Mouse (Mus musculus): ENCODE data around the gene Sez6l2. TPM values are rescaled to one million over a fixed set of nuclear protein-coding genes. Genes with fewer than 3 reads are reported as not detected.

The Sez6l2 gene
- polyA plus RNA-seq, 1 experiment from 2014 or later: 0.72 TPM

- Histone ChIP-seq H3K4me3 (no peak overlapping the region), H3K4me1 (peaks cover 6% of the 10 kb centered on the region; the same call in 1 of the 2 replicates), H3K27ac (no peak overlapping the region), H3K27me3 (ENCODE audit: poor library complexity, severe bottlenecking) (peaks cover 32% of the 10 kb centered on the region), H3K36me3 (replicated peaks) (no peaks in the 10 kb centered on the region), H3K9me3 (no peaks in the 10 kb centered on the region)
- DNase-seq (ENCODE audit: extremely low spot score, low spot score): no peak
- 81% methylated on average over 3 of the region's 3 CpGs for WGBS
Observed at GRCm38 (mm10) chr7:126965568-126965967, 15.2 kb downstream of the Sez6l2 start.

GRCm38 (mm10) chr7:126967361-126967760 lies 17.0 kb downstream of the Sez6l2 start:
- Histone ChIP-seq H3K36me3 (replicated peaks) (no peaks in the 10 kb centered on the region), H3K27ac (no peak overlapping the region), H3K4me1 (peaks cover 6% of the 10 kb centered on the region; the same call in 1 of the 2 replicates), H3K27me3 (ENCODE audit: poor library complexity, severe bottlenecking) (peaks cover 22% of the 10 kb centered on the region), H3K4me3 (no peak overlapping the region), H3K9me3 (no peaks in the 10 kb centered on the region)
- DNase-seq (ENCODE audit: extremely low spot score, low spot score): no peak
- 61% methylated on average over 6 of the region's 6 CpGs for WGBS

GRCm38 (mm10) chr7:126975493-126975892 lies 25.1 kb downstream of the Sez6l2 start:
- Histone ChIP-seq H3K27ac (peak overlapping the region; percentile 99), H3K4me1 (peaks cover 23% of the 10 kb centered on the region), H3K4me3 (peak overlapping the region; percentile 100), H3K27me3 (ENCODE audit: poor library complexity, severe bottlenecking) (no peaks in the 10 kb centered on the region), H3K36me3 (replicated peaks) (peaks cover 29% of the 10 kb centered on the region), H3K9me3 (no peaks in the 10 kb centered on the region)
- no peak for DNase-seq (ENCODE audit: extremely low spot score, low spot score)
- 18% methylated on average over 8 of the region's 8 CpGs for WGBS

GRCm38 (mm10) chr7:126975893-126975949 lies 25.4 kb downstream of the Sez6l2 start, which contains the start of gene Cdipt:
Gene Cdipt (plus strand): TSS chr7:126975914.
- 6% methylated on average over 1 of the region's 1 CpGs for WGBS
- H3K4me3 ChIP-seq: peak within 1 kb of the TSS; percentile 100
- no peaks in the 10 kb centered on the region for H3K27me3 ChIP-seq (ENCODE audit: poor library complexity, severe bottlenecking)
- peak within 1 kb of the TSS; percentile 99 for H3K27ac ChIP-seq
- H3K4me1 ChIP-seq: peaks cover 23% of the 10 kb centered on the region
- no peaks in the 10 kb centered on the region for H3K9me3 ChIP-seq
- H3K36me3 ChIP-seq (replicated peaks): peaks cover 30% of the 10 kb centered on the region
- DNase-seq (ENCODE audit: extremely low spot score, low spot score): no peak

- peak within 1 kb of the TSS; percentile 100 for H3K4me3 ChIP-seq
- WGBS: under 1% methylated on average over 55 of the region's 55 CpGs
- H3K4me1 ChIP-seq: peaks cover 23% of the 10 kb centered on the region
- peak within 1 kb of the TSS; percentile 99 for H3K27ac ChIP-seq
- no peaks in the 10 kb centered on the region for H3K27me3 ChIP-seq (ENCODE audit: poor library complexity, severe bottlenecking)
- H3K9me3 ChIP-seq: no peaks in the 10 kb centered on the region
- H3K36me3 ChIP-seq (replicated peaks): peaks cover 35% of the 10 kb centered on the region
- DNase-seq (ENCODE audit: extremely low spot score, low spot score): peak; percentile 96
Observed at GRCm38 (mm10) chr7:126975950-126976866, 25.8 kb downstream of the Sez6l2 start, which contains the start of gene Cdiptos. Gene Cdiptos (minus strand): TSS chr7:126976098.

GRCm38 (mm10) chr7:126976878-126977459 lies 26.6 kb downstream of the Sez6l2 start:
- no peak for DNase-seq (ENCODE audit: extremely low spot score, low spot score)
- WGBS: 31% methylated on average over 14 of the region's 14 CpGs
- peak overlapping the region; percentile 100 for H3K4me3 ChIP-seq
- peak overlapping the region; percentile 99 for H3K27ac ChIP-seq
- no peaks in the 10 kb centered on the region for H3K27me3 ChIP-seq (ENCODE audit: poor library complexity, severe bottlenecking)
- H3K4me1 ChIP-seq: peaks cover 23% of the 10 kb centered on the region
- no peaks in the 10 kb centered on the region for H3K9me3 ChIP-seq
- H3K36me3 ChIP-seq (replicated peaks): peaks cover 40% of the 10 kb centered on the region

- Histone ChIP-seq H3K4me1 (peaks cover 23% of the 10 kb centered on the region), H3K9me3 (no peaks in the 10 kb centered on the region), H3K4me3 (no peak overlapping the region), H3K27ac (no peak overlapping the region), H3K36me3 (replicated peaks) (peaks cover 40% of the 10 kb centered on the region), H3K27me3 (ENCODE audit: poor library complexity, severe bottlenecking) (no peaks in the 10 kb centered on the region)
- no peak for DNase-seq (ENCODE audit: extremely low spot score, low spot score)
- WGBS: 93% methylated on average over 6 of the region's 6 CpGs
Observed at GRCm38 (mm10) chr7:126978841-126979240, 28.5 kb downstream of the Sez6l2 start.

- 86% methylated on average over 2 of the region's 2 CpGs for WGBS
- DNase-seq (ENCODE audit: extremely low spot score, low spot score): no peak
Observed at GRCm38 (mm10) chr7:126981601-126982000, 31.2 kb downstream of the Sez6l2 start.

GRCm38 (mm10) chr7:126982054-126982453 lies 31.7 kb downstream of the Sez6l2 start:
- Histone ChIP-seq H3K36me3 (replicated peaks) (peaks cover 40% of the 10 kb centered on the region), H3K27ac (no peak overlapping the region), H3K9me3 (no peaks in the 10 kb centered on the region), H3K27me3 (ENCODE audit: poor library complexity, severe bottlenecking) (no peaks in the 10 kb centered on the region), H3K4me3 (no peak overlapping the region), H3K4me1 (peaks cover 16% of the 10 kb centered on the region)
- 90% methylated on average over 4 of the region's 4 CpGs for WGBS
- DNase-seq (ENCODE audit: extremely low spot score, low spot score): no peak

More at GRCm38 (mm10) chr7:126981601-126982000, 31.2 kb downstream of the Sez6l2 start:
- H3K4me3 ChIP-seq: no peak overlapping the region
- H3K9me3 ChIP-seq: no peaks in the 10 kb centered on the region
- H3K27ac ChIP-seq: no peak overlapping the region
- H3K36me3 ChIP-seq (replicated peaks): peaks cover 40% of the 10 kb centered on the region
- H3K27me3 ChIP-seq (ENCODE audit: poor library complexity, severe bottlenecking): no peaks in the 10 kb centered on the region
- peaks cover 21% of the 10 kb centered on the region for H3K4me1 ChIP-seq

- Histone ChIP-seq H3K27ac (no peak overlapping the region), H3K4me3 (no peak overlapping the region), H3K27me3 (ENCODE audit: poor library complexity, severe bottlenecking) (no peaks in the 10 kb centered on the region), H3K36me3 (replicated peaks) (peaks cover 35% of the 10 kb centered on the region), H3K4me1 (peaks cover 6% of the 10 kb centered on the region; the same call in 1 of the 2 replicates), H3K9me3 (no peaks in the 10 kb centered on the region)
- WGBS: 85% methylated on average over 7 of the region's 7 CpGs
- no peak for DNase-seq (ENCODE audit: extremely low spot score, low spot score)
Observed at GRCm38 (mm10) chr7:126983113-126983512, 32.8 kb downstream of the Sez6l2 start.

- 80% methylated on average over 10 of the region's 10 CpGs for WGBS
- no peak overlapping the region for H3K4me3 ChIP-seq
- H3K4me1 ChIP-seq: 0 out of 2 replicates have a peak, but pooled peaks cover 5% of the 10 kb centered on the region
- no peaks in the 10 kb centered on the region for H3K9me3 ChIP-seq
- H3K27ac ChIP-seq: no peak overlapping the region
- H3K36me3 ChIP-seq (replicated peaks): peaks cover 18% of the 10 kb centered on the region
- DNase-seq (ENCODE audit: extremely low spot score, low spot score): no peak
- H3K27me3 ChIP-seq (ENCODE audit: poor library complexity, severe bottlenecking): no peaks in the 10 kb centered on the region
Observed at GRCm38 (mm10) chr7:126984667-126985444, 34.5 kb downstream of the Sez6l2 start.

GRCm38 (mm10) chr7:126986319-126986718 lies 36.0 kb downstream of the Sez6l2 start:
- Histone ChIP-seq H3K27ac (no peak overlapping the region), H3K4me1 (0 out of 2 replicates have a peak, but pooled peaks cover 5% of the 10 kb centered on the region), H3K9me3 (no peaks in the 10 kb centered on the region), H3K27me3 (ENCODE audit: poor library complexity, severe bottlenecking) (no peaks in the 10 kb centered on the region), H3K4me3 (no peak overlapping the region), H3K36me3 (replicated peaks) (peaks cover 4% of the 10 kb centered on the region)
- DNase-seq (ENCODE audit: extremely low spot score, low spot score): no peak
- 45% methylated on average over 9 of the region's 9 CpGs for WGBS

Measured in forebrain, embryonic 10.5 days (tissue).